Mouse (Mus musculus) spleen, embryonic (tissue): ENCODE data around the gene Vcl.

Experiments
- CTCF ChIA-PET: fragments of 350-600 bp; sonication (Branson Sonifier 250); formaldehyde crosslinking; loops from one replicate; lab custom pipeline; 2022; lab: Charles Lee

Vcl gene

GRCm38 (mm10) chr14:20999617-21000016 lies 70.4 kb downstream of the Vcl start:
- CTCF ChIA-PET: interaction anchor here (0.5 kb wide), 1 partner anchor 21 kb away, joined by 4 read pairs; no protein-coding TSS in a partner anchor

DNA sequence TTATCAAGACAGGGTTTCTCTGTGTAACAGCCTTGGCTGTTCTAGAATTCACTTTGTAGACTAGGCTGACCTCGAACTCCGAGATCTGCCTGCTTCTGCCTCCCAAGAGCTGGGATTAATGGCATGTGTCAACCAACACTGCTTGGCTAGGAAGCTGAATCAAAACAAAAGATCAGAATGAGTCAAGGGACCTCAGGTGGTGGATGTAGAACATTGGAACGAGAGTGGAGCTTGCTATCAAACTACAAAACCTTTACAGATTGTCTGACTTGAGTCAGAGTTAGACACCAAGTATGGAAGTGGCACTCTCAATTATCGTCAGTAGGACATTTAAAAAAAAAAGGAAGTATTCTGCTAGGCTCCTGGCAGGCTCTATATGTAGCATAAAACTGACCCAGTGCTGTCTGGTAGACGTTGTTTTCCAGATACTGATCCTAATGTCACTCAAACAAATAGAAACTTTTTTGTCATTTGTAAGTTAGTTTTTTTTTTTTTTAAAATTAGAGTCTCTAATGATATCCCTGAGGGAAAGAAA lies 84.7 kb downstream of the Vcl start:
- CTCF ChIA-PET: no interaction called here

- CTCF ChIA-PET: no interaction called here
These were observed 88.7 kb downstream of the Vcl start for GRCm38 (mm10) chr14:21017871-21018270.

- CTCF ChIA-PET: interaction anchor here (0.6 to 1.2 kb wide), 5 partner anchors 48 to 1039 kb away, joined by 3 to 9 read pairs (median 4); no protein-coding TSS in a partner anchor
These were observed 89.8 kb downstream of the Vcl start for GRCm38 (mm10) chr14:21018977-21019376.

- CTCF ChIA-PET: no interaction called here
These were observed 91.2 kb downstream of the Vcl start for GRCm38 (mm10) chr14:21020435-21020834.

DNA sequence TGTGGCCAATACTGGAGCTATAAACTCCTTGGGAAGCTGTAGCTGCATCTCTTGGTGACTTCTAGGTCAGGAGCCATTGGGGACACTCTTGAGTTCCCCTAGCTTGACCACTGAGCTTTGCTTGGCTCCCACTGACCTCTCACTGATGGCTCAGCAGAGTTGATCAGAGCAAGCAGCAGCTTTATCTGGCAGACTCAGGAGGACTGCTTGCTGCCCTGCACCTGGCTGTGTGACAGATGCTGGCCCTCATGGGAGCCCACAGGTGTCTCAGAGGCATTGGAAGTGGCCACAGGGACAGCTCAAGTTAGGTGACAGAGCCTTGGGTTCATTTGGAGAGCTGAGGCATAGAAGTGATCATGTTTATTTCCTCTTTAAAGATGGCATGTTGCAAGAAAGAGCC lies 98.3 kb downstream of the Vcl start:
- CTCF ChIA-PET: no interaction called here

DNA sequence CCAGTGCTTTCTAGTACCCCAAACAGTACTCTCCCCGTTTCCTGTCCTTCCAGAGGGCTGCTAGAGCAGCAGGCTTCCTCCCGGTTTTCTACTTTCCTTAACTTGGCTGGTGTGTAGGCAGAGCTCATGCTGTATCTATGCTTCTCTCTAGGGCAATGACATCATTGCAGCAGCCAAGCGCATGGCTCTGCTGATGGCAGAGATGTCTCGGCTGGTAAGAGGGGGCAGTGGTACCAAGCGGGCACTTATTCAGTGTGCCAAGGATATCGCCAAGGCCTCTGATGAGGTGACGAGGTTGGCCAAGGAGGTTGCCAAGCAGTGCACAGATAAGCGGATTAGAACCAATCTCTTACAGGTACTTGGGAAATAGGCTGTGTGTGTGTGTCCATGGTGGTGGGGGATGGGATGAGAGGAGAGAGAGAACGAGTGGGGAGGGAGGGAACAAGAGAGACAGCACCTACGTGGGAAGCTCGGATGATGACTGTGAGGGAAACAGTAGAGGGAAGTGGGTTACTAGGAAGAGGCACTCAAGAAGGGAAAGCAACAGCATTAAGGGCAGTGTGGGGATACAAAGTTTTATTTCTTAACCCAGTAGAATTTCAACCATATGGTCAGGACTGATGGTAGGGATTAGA lies 99.9 kb downstream of the Vcl start:
- CTCF ChIA-PET: no interaction called here

- CTCF ChIA-PET: interaction anchor here (0.9 kb wide), 1 partner anchor 20 kb away, joined by 3 read pairs; no protein-coding TSS in a partner anchor
These were observed 102.7 kb downstream of the Vcl start for GRCm38 (mm10) chr14:21031783-21032511.

DNA sequence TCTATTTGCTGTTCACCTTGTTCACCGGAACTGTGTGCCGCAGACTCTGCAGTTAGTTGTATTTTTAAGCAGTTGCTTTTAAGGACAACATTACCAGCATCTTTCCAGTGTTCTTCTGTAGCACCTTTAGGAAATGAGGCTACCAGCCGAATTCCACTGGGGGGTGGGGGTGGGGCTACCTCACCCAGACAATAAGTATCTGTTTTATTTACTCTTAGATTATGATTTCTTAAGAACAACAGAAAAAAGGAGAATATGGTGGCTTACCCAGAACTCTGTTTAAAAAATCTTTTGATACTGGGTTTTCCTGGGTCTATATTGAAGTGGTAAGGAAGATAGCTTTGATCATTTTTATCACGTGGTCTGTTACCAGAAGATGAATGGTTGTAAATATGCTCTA lies 105.1 kb downstream of the Vcl start:
- CTCF ChIA-PET: no interaction called here

DNA sequence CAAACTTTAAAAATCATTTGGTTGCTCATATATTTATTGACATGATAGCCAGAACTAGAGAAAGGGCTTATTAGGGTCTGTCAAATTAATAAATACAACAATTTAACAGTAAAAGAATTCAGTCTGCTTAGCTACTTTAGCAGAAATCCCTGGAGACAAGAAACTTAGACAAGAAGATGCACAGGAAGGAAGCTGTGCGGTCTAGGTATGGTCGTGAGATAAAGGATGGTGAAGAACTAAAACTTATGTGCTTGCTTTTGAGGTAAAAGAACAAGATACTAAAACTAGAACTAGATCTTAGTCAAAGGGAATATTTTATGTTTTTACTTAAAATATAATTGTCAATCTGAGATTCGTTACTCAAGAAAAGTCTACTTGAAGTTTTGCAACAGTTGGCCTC lies 105.6 kb downstream of the Vcl start:
- CTCF ChIA-PET: no interaction called here

- CTCF ChIA-PET: interaction anchor here (0.7 kb wide), 1 partner anchor 13 kb away, joined by 3 read pairs; no protein-coding TSS in a partner anchor
These were observed 109.9 kb downstream of the Vcl start for GRCm38 (mm10) chr14:21039077-21039476.

- CTCF ChIA-PET: no interaction called here
These were observed 110.4 kb downstream of the Vcl start for GRCm38 (mm10) chr14:21039623-21040022.

GRCm38 (mm10) chr14:21047840-21048239 lies 118.6 kb downstream of the Vcl start:
- CTCF ChIA-PET: interaction anchor here (0.7 to 1.2 kb wide), 2 partner anchors 26 to 32 kb away, joined by 4 to 7 read pairs; no protein-coding TSS in a partner anchor

DNA sequence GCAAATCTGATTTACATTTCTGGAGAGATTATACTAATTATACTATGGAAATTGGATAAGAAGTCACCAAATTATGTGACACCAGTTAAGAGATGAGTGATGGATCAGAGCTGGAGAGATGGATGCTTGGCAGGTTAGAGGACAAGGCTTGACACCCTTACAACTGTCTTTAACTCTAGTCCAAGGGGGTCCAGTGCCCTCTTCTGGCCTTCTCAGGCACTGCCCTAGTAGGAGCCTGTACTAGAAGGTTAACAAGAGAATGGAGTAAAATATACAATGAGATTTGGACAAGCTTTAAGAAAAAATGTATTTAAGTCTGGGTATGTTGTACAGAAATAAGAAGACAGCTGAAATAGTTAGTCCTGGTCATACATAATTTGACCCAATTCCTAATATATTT lies 119.7 kb downstream of the Vcl start:
- CTCF ChIA-PET: interaction anchor here (0.6 kb wide), 1 partner anchor 470 kb away, joined by 14 read pairs; no protein-coding TSS in a partner anchor

GRCm38 (mm10) chr14:21050734-21051133 lies 121.5 kb downstream of the Vcl start:
- CTCF ChIA-PET: interaction anchor here (0.6 kb wide), 1 partner anchor 54 kb away, joined by 8 read pairs; no protein-coding TSS in a partner anchor

- CTCF ChIA-PET: interaction anchor here (0.6 to 1.2 kb wide), 7 partner anchors 9 to 576 kb away, joined by 3 to 8 read pairs (median 3); no protein-coding TSS in a partner anchor
These were observed 122.3 kb downstream of the Vcl start for GRCm38 (mm10) chr14:21051380-21052111.

GRCm38 (mm10) chr14:21052112-21052780 lies 123.0 kb downstream of the Vcl start, which contains the start of the genes Ap3m1 and Adk:
Gene Ap3m1, minus strand, starts transcription at chr14:21052508.
Gene Adk, plus strand, starts transcription at chr14:21052574.
- CTCF ChIA-PET: interaction anchor here (0.5 to 1.2 kb wide), 7 partner anchors 10 to 576 kb away, joined by 3 to 5 read pairs (median 3); no protein-coding TSS in a partner anchor

DNA sequence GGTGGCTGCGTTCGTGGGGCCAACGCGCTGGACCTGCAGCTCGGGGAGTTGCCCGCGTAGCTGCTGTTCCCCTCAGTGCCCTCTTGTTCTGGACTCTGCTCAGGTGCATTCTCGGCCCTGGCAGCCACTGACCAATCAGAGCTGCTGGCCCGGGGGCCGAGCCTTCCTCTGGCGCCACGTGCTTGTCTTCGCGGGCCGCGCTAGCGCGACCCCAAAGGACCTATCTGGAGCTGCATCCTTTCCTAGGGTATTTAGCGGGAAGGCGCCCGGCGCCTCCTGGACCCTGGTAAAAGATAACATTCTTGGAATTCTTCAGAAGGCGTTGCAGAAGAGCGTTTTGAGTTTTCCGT lies 123.6 kb downstream of the Vcl start:
- CTCF ChIA-PET: interaction anchor here (0.5 to 1.1 kb wide), 2 partner anchors 22 to 176 kb away, joined by 4 to 5 read pairs; no protein-coding TSS in a partner anchor

DNA sequence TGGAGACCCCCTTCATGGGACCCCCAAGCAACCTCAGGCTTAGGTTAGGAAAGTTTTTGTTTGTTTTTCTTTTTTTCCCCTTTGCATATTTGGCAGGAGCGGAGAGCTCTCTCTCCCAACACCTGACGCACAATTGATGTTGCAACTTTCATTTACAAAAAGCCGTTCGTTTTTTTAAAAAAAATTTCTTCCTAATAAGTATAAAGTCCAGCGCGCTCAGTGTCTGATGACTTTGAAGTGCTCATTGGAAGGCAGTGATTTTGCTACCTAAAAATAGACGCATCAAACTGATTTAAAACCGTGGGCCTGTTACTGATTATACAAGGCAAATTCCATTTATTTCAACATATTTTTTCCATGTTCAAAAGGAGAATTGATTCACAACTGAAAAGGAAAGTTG lies 124.0 kb downstream of the Vcl start:
- CTCF ChIA-PET: interaction anchor here (1.1 kb wide), 1 partner anchor 22 kb away, joined by 4 read pairs; no protein-coding TSS in a partner anchor

DNA sequence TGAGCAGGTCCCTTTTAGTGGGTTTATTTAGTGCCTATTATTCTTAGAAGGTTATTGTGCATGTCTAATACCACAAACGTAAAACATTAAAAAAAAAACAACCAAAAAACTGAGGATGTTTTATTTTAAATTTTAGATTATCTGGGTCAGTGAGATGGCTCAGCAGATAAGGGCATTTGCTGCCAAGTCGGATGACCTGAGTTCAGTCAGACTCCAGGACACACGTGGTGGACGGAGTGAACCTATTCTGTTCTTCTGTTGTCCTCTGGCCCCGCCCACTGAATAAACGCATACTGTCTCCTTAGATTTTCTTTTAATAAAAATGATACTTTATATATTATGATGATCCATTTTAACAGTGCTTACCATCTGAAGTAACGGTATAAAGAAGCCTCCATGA lies 124.4 kb downstream of the Vcl start:
- CTCF ChIA-PET: no interaction called here

GRCm38 (mm10) chr14:21058972-21059371 lies 129.8 kb downstream of the Vcl start:
- CTCF ChIA-PET: no interaction called here
